Mouse (Mus musculus): ENCODE results near the gene Cmtm1. TPM values are rescaled to one million over a fixed set of nuclear protein-coding genes. Genes with fewer than 3 reads are reported as not detected.
"Not testable (repeated sequence)": the region's sequence is repeated elsewhere in the genome, so short reads cannot be mapped to it uniquely, and the experiment has no call there.

Cmtm1 gene
- not detected in 2 replicates for polyA plus RNA-seq (2016; fragmentation: Nextera tagmentation; extraction: Ambion mirVana)

- not testable (repeated sequence) for H3K4me3 ChIP-seq (replicated peaks); H3K9me3 ChIP-seq; H3K4me2 ChIP-seq; H3K36me3 ChIP-seq (replicated peaks); H3K9ac ChIP-seq; H3K4me1 ChIP-seq; H3K27ac ChIP-seq; ATAC-seq (ENCODE audit: low FRiP score); H3K27me3 ChIP-seq
- WGBS = 94% methylated on average over 36 of the region's 36 CpGs
These were observed at the start of gene Cmtm1, which contains the start of gene Gm45711 for GRCm38 (mm10) chr8:104309441-104310155. Cmtm1 (minus strand) TSS chr8:104310145. Gm45711 (minus strand) TSS chr8:104310081.

DNA sequence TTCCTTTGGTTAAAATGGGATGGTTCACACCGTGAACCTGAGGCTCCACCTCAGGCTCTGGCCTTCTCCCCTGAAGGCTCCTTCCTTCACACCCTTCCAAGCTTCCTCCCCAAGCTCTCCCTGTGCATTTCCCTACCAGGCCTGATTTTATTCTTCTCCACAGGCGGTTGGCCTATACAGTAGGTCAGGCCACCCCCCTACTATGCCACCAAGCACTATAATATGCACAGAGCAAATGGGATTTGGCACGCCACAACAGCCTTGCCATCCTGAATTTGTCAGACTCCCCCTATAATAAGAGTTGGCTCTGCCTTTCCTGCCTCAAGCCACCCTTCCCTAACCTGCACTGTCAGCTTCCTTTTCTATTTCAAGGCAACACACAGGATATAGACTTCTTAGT, 48.7 kb upstream of the Cmtm1 start:
- no peak for ATAC-seq (ENCODE audit: low FRiP score)
- WGBS = 89% methylated on average over 3 of the region's 3 CpGs
- H3K9me3 ChIP-seq = no peaks in the 10 kb centered on the region
- peaks cover 12% of the 10 kb centered on the region for H3K36me3 ChIP-seq (replicated peaks)
- H3K4me2 ChIP-seq = no peak overlapping the region
- no peak overlapping the region for H3K4me3 ChIP-seq (replicated peaks)
- no peaks in the 10 kb centered on the region for H3K27me3 ChIP-seq
- H3K9ac ChIP-seq = no peak overlapping the region
- H3K27ac ChIP-seq = no peak overlapping the region
- peaks cover 10% of the 10 kb centered on the region for H3K4me1 ChIP-seq

DNA sequence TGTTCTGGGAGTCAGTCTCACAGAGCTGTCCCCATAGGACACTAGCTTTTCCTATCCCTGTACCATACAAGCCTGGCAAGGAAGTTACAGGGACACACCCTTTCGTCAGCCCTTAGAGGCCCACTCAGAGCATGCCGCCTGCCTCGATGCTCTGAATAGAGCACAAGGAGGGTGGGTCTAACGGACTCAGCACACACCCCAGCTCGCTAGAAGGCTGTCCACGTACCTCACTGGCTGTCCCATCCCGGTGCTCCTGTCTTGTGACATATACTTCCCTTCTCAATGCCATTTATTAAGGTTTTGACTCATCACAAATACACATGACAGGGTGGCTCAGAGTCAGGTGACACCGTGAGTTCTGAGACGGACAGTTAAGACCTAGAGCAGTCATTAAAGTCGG, 44.6 kb upstream of the Cmtm1 start:
- Histone ChIP-seq H3K4me3 (replicated peaks) (no peak overlapping the region), H3K27me3 (no peaks in the 10 kb centered on the region), H3K9me3 (no peaks in the 10 kb centered on the region), H3K9ac (no peak overlapping the region), H3K4me2 (no peak overlapping the region), H3K27ac (no peak overlapping the region), H3K4me1 (peaks cover 11% of the 10 kb centered on the region), H3K36me3 (replicated peaks) (peaks cover 12% of the 10 kb centered on the region)
- ATAC-seq (ENCODE audit: low FRiP score) = no peak
- 90% methylated on average over 10 of the region's 10 CpGs for WGBS

DNA sequence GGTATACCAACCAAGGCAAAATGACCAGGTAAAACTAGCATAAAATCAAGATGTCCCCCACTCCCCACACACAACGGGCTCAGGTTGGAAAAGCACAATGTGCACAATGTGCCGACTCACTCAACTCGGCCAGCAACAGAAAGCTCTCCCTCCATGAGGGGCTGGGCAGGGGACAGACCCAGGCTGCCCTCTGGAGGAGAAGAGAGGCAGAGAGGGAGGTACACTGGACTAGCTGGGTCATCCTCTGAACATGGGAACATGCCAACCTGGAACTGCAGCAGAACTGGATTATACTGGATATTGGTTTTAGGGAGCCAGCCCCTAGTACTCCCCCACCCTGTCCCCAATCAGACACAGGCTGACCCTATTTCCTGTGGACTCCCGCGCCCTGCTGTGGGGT, 43.2 kb upstream of the Cmtm1 start:
- no peak overlapping the region for H3K4me2 ChIP-seq
- no peaks in the 10 kb centered on the region for H3K27me3 ChIP-seq
- 52% methylated on average over 5 of the region's 5 CpGs for WGBS
- H3K27ac ChIP-seq = no peak overlapping the region
- peaks cover 9% of the 10 kb centered on the region; the same call in 1 of the 2 replicates for H3K4me1 ChIP-seq
- peak; percentile 46; the same call in 1 of the 2 replicates for ATAC-seq (ENCODE audit: low FRiP score)
- H3K9ac ChIP-seq = no peak overlapping the region
- H3K36me3 ChIP-seq (replicated peaks) = peaks cover 12% of the 10 kb centered on the region
- H3K9me3 ChIP-seq = no peaks in the 10 kb centered on the region
- no peak overlapping the region for H3K4me3 ChIP-seq (replicated peaks)

GRCm38 (mm10) chr8:104350047-104350446, 40.1 kb upstream of the Cmtm1 start:
- no peak for ATAC-seq (ENCODE audit: low FRiP score)
- Histone ChIP-seq H3K27ac (no peak overlapping the region), H3K4me2 (no peak overlapping the region), H3K36me3 (replicated peaks) (peaks cover 17% of the 10 kb centered on the region), H3K9me3 (no peaks in the 10 kb centered on the region), H3K9ac (no peak overlapping the region), H3K4me3 (replicated peaks) (no peak overlapping the region), H3K4me1 (peaks cover 14% of the 10 kb centered on the region; the same call in 1 of the 2 replicates), H3K27me3 (no peaks in the 10 kb centered on the region)
- WGBS = 87% methylated on average over 13 of the region's 13 CpGs

- H3K4me3 ChIP-seq (replicated peaks) = no peak overlapping the region
- H3K4me2 ChIP-seq = no peak overlapping the region
- H3K27ac ChIP-seq = no peak overlapping the region
- H3K9me3 ChIP-seq = no peaks in the 10 kb centered on the region
- no peak overlapping the region for H3K9ac ChIP-seq
- no peaks in the 10 kb centered on the region for H3K27me3 ChIP-seq
- WGBS = 86% methylated on average over 5 of the region's 5 CpGs
- peaks cover 12% of the 10 kb centered on the region for H3K36me3 ChIP-seq (replicated peaks)
- H3K4me1 ChIP-seq = peaks cover 15% of the 10 kb centered on the region; the same call in 1 of the 2 replicates
- no peak for ATAC-seq (ENCODE audit: low FRiP score)
These were observed 39.0 kb upstream of the Cmtm1 start for GRCm38 (mm10) chr8:104348971-104349370.

GRCm38 (mm10) chr8:104346706-104347105, 36.8 kb upstream of the Cmtm1 start:
- Histone ChIP-seq H3K27me3 (no peaks in the 10 kb centered on the region), H3K4me2 (no peak overlapping the region), H3K4me3 (replicated peaks) (no peak overlapping the region), H3K9ac (no peak overlapping the region), H3K36me3 (replicated peaks) (peaks cover 12% of the 10 kb centered on the region), H3K4me1 (0 out of 2 replicates have a peak, but pooled peaks cover 10% of the 10 kb centered on the region), H3K27ac (no peak overlapping the region), H3K9me3 (no peaks in the 10 kb centered on the region)
- 62% methylated on average over 12 of the region's 12 CpGs for WGBS
- ATAC-seq (ENCODE audit: low FRiP score) = no peak

- Histone ChIP-seq H3K9ac (no peak overlapping the region), H3K4me1 (peaks cover 26% of the 10 kb centered on the region), H3K4me3 (replicated peaks) (no peak overlapping the region), H3K4me2 (no peak overlapping the region), H3K36me3 (replicated peaks) (peaks cover 12% of the 10 kb centered on the region), H3K9me3 (no peaks in the 10 kb centered on the region), H3K27me3 (no peaks in the 10 kb centered on the region), H3K27ac (no peak overlapping the region)
- WGBS = 99% methylated on average over 5 of the region's 5 CpGs
- ATAC-seq (ENCODE audit: low FRiP score) = no peak
These were observed 34.7 kb upstream of the Cmtm1 start for GRCm38 (mm10) chr8:104344622-104345021.

DNA sequence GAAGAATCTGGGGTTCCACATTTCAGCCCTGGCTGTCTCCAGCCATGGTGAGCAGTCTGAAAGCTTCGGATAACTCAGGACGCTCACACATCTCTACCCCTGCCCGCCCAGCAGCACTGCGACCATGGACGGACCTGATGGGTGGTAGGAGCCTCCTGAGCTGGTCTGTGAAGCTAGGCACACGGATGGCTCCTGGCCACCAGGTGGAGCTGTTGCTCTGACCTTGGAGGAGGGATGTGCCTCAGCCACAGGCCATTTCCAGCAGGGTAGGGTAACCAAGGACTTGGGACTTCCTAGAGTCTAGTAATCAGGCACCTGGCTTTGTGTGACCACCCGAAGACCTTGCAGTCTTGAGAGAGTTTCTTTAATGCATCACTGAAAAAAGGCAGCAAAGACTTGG, 34.0 kb upstream of the Cmtm1 start:
- peak; percentile 47; the same call in 1 of the 2 replicates for ATAC-seq (ENCODE audit: low FRiP score)
- Histone ChIP-seq H3K4me3 (replicated peaks) (no peak overlapping the region), H3K4me1 (peaks cover 29% of the 10 kb centered on the region), H3K27me3 (peaks cover 3% of the 10 kb centered on the region; the same call in 1 of the 2 replicates), H3K9me3 (no peaks in the 10 kb centered on the region), H3K27ac (no peak overlapping the region), H3K4me2 (no peak overlapping the region), H3K9ac (no peak overlapping the region), H3K36me3 (replicated peaks) (peaks cover 12% of the 10 kb centered on the region)
- 7% methylated on average over 7 of the region's 7 CpGs for WGBS

DNA sequence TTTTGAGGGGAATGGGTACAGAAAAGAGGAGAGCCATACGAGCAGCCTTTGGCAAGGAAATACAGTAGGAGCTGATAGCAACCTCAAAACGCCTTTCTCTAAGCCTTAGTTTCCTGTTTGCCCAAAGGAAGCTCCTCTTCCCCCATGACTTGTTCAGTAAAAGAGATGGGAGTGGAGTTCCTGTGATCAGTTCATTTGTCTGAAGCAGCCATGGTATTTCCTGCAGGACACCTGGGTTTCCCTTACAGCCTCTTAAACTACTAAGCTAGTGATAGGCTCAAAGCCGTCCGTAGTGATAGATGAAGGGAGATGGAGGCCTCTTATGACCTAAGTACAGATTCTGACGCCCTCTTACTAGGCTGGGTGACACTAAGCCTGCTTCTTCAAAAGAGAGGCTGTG, 32.5 kb upstream of the Cmtm1 start:
- Histone ChIP-seq H3K9ac (no peak overlapping the region), H3K9me3 (no peaks in the 10 kb centered on the region), H3K27me3 (peaks cover 4% of the 10 kb centered on the region; the same call in 1 of the 2 replicates), H3K4me1 (peaks cover 29% of the 10 kb centered on the region), H3K36me3 (replicated peaks) (peaks cover 7% of the 10 kb centered on the region), H3K27ac (no peak overlapping the region), H3K4me3 (replicated peaks) (no peak overlapping the region), H3K4me2 (no peak overlapping the region)
- 86% methylated on average over 5 of the region's 5 CpGs for WGBS
- no peak for ATAC-seq (ENCODE audit: low FRiP score)

- no peak overlapping the region for H3K27ac ChIP-seq
- ATAC-seq (ENCODE audit: low FRiP score) = 0 out of 2 replicates have a peak, but pooled peaks have one; percentile 0
These were observed 31.7 kb upstream of the Cmtm1 start for GRCm38 (mm10) chr8:104341678-104342077.

DNA sequence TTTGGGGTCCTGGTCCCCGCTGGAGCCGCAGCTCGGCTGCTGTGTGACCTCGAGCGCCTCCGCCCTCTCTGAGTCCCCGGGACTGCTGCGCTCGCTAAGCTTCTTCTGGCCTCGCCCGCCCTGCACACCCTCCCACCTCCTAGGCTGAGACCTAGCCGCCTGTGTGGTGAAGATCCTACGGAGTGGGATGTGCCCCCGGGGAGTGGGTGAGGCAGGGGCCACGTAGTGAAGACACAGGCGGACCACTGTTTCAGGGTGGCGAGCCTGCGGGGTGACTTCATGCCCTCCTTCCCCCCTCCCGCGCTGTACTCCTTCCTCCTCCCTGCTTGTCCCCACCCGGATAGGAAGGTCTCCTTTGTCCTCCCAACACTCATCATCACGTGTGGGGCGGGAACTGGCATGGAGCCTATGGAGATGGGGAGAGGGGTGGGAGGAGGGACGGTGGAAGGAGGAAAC, 31.2 kb upstream of the Cmtm1 start:
- Histone ChIP-seq H3K27me3 (peaks cover 4% of the 10 kb centered on the region; the same call in 1 of the 2 replicates), H3K4me2 (peak overlapping the region; percentile 82), H3K9ac (peak overlapping the region; percentile 73), H3K4me3 (replicated peaks) (peak overlapping the region; percentile 59), H3K36me3 (replicated peaks) (no peaks in the 10 kb centered on the region), H3K9me3 (0 out of 2 replicates have a peak, but pooled peaks cover 4% of the 10 kb centered on the region), H3K4me1 (peaks cover 25% of the 10 kb centered on the region), H3K27ac (peak overlapping the region; percentile 71)
- 0% methylated on average over 24 of the region's 24 CpGs for WGBS
- ATAC-seq (ENCODE audit: low FRiP score) = peak; percentile 67

More at GRCm38 (mm10) chr8:104341678-104342077, 31.7 kb upstream of the Cmtm1 start:
- H3K4me1 ChIP-seq = peaks cover 26% of the 10 kb centered on the region
- WGBS = 44% methylated on average over 6 of the region's 6 CpGs
- H3K4me2 ChIP-seq = peak overlapping the region; percentile 82
- H3K27me3 ChIP-seq = peaks cover 4% of the 10 kb centered on the region; the same call in 1 of the 2 replicates
- H3K36me3 ChIP-seq (replicated peaks) = peaks cover 3% of the 10 kb centered on the region
- H3K4me3 ChIP-seq (replicated peaks) = peak overlapping the region; percentile 59
- H3K9me3 ChIP-seq = 0 out of 2 replicates have a peak, but pooled peaks cover 4% of the 10 kb centered on the region
- no peak overlapping the region for H3K9ac ChIP-seq

Measured in forebrain, embryonic 12.5 days (tissue).